8 mouse cellular contexts compared by ENCODE assay signal in genomic region chr5:124528791-124529190, GRCm38 (mm10). TPM values are rescaled to one million over a fixed set of nuclear protein-coding genes. Genes with fewer than 3 reads are reported as not detected.
A peak's percentile ranks its signal among the peaks of the same experiment; 100 is the strongest.
DNase-seq lines count a peak whose midpoint lies in the region; ATAC-seq and TF ChIP-seq lines count a peak whose summit lies in the region.

No protein-coding gene starts in this region.

- peak overlapping the region; percentile 79 for H3K4me2 ChIP-seq in forebrain, embryonic 13.5 days
- H3K4me2 ChIP-seq in hindbrain, embryonic 11.5 days (replicated peaks; ENCODE audit: low read depth, low read length): peak overlapping the region; percentile 24
- H3K4me2 ChIP-seq in lung, embryonic 15.5 days: peak overlapping the region; percentile 88

- no peak for TF ChIP-seq POLR2A in ES-Bruce4 (IDR thresholded peaks at IDR 0.05; ENCODE audit: insufficient read depth, low read length)

- DNase-seq in hindbrain, embryonic 11.5 days (ENCODE audit: low spot score): peak; percentile 12
- no peak for DNase-seq in urinary bladder, postnatal 4 days (ENCODE audit: low spot score in 2 of 2)
- DNase-seq in layer of hippocampus, postnatal 10 days (ENCODE audit: low spot score in 2 of 2): no peak
- no peak for DNase-seq in MN1 (ENCODE audit: low spot score)
- no peak for DNase-seq in spleen, postnatal 10 days (ENCODE audit: low spot score in 2 of 2)

- 43% methylated on average over 9 of the region's 9 CpGs for WGBS in forebrain, embryonic 13.5 days
- WGBS in hindbrain, embryonic 11.5 days: 41% methylated on average over 9 of the region's 9 CpGs
- WGBS in lung, embryonic 15.5 days: 13% methylated on average over 9 of the region's 9 CpGs

- no peaks in the 10 kb centered on the region; the same call in 1 of the 2 replicates for H3K36me3 ChIP-seq in ES-Bruce4 (ENCODE audit: control insufficient read depth, insufficient read depth, low read length, poor library complexity, severe bottlenecking)
- H3K36me3 ChIP-seq in forebrain, embryonic 13.5 days (ENCODE audit: poor library complexity, severe bottlenecking): 0 out of 2 replicates have a peak, but pooled peaks cover 3% of the 10 kb centered on the region
- H3K36me3 ChIP-seq in hindbrain, embryonic 11.5 days (ENCODE audit: control insufficient read depth, insufficient read depth, low read length): no peaks in the 10 kb centered on the region
- H3K36me3 ChIP-seq in lung, embryonic 15.5 days: no peaks in the 10 kb centered on the region

- H3K4me1 ChIP-seq in ES-Bruce4 (ENCODE audit: control insufficient read depth, insufficient read depth, low read length): no peaks in the 10 kb centered on the region
- H3K4me1 ChIP-seq in forebrain, embryonic 13.5 days: peaks cover 37% of the 10 kb centered on the region
- H3K4me1 ChIP-seq in hindbrain, embryonic 11.5 days (replicated peaks; ENCODE audit: control insufficient read depth, insufficient read depth, low read length): peaks cover 6% of the 10 kb centered on the region
- peaks cover 42% of the 10 kb centered on the region for H3K4me1 ChIP-seq in lung, embryonic 15.5 days

- no peak overlapping the region for H3K27ac ChIP-seq in ES-Bruce4 (ENCODE audit: insufficient read depth, low read length)
- H3K27ac ChIP-seq in forebrain, embryonic 13.5 days: peak overlapping the region; percentile 48
- no peak overlapping the region for H3K27ac ChIP-seq in hindbrain, embryonic 11.5 days (ENCODE audit: low read depth, low read length)
- H3K27ac ChIP-seq in lung, embryonic 15.5 days: peak overlapping the region; percentile 59

- no peak for TF ChIP-seq CTCF in ES-Bruce4 (IDR thresholded peaks at IDR 0.05; ENCODE audit: low read depth, low read length)

- H3K27me3 ChIP-seq in ES-Bruce4 (ENCODE audit: control insufficient read depth, insufficient read depth, low read length, poor library complexity, severe bottlenecking): no peaks in the 10 kb centered on the region
- H3K27me3 ChIP-seq in forebrain, embryonic 13.5 days: no peaks in the 10 kb centered on the region
- no peaks in the 10 kb centered on the region for H3K27me3 ChIP-seq in hindbrain, embryonic 11.5 days (ENCODE audit: control insufficient read depth, insufficient read depth, low read length)
- H3K27me3 ChIP-seq in lung, embryonic 15.5 days: no peaks in the 10 kb centered on the region

- no peaks in the 10 kb centered on the region for H3K9me3 ChIP-seq in ES-Bruce4 (replicated peaks; ENCODE audit: control insufficient read depth, insufficient read depth, low read length, poor library complexity, severe bottlenecking)
- H3K9me3 ChIP-seq in forebrain, embryonic 13.5 days (replicated peaks): no peaks in the 10 kb centered on the region
- no peaks in the 10 kb centered on the region for H3K9me3 ChIP-seq in hindbrain, embryonic 11.5 days (ENCODE audit: control insufficient read depth, low read length)
- H3K9me3 ChIP-seq in lung, embryonic 15.5 days: no peaks in the 10 kb centered on the region

- ATAC-seq in forebrain, embryonic 13.5 days: no peak
- no peak for ATAC-seq in hindbrain, embryonic 11.5 days (ENCODE audit: low FRiP score)
- no peak for ATAC-seq in lung, embryonic 15.5 days (ENCODE audit: borderline replicate concordance, extremely low read depth, low FRiP score, low TSS enrichment)

- no peak for TF ChIP-seq EP300 in ES-Bruce4 (IDR thresholded peaks at IDR 0.05; ENCODE audit: insufficient read depth, low read depth, low read length)

- no peak overlapping the region for H3K4me3 ChIP-seq in ES-Bruce4 (ENCODE audit: low read depth, low read length)
- H3K4me3 ChIP-seq in forebrain, embryonic 13.5 days: peak overlapping the region; percentile 73; the same call in 1 of the 2 replicates
- H3K4me3 ChIP-seq in hindbrain, embryonic 11.5 days (ENCODE audit: low read depth, low read length): peak overlapping the region; percentile 4; the same call in 1 of the 2 replicates
- H3K4me3 ChIP-seq in lung, embryonic 15.5 days: peak overlapping the region; percentile 78

- peak overlapping the region; percentile 32; the same call in 1 of the 2 replicates for H3K9ac ChIP-seq in ES-Bruce4 (ENCODE audit: low read depth, poor library complexity, severe bottlenecking)
- peak overlapping the region; percentile 73 for H3K9ac ChIP-seq in forebrain, embryonic 13.5 days
- peak overlapping the region; percentile 23; the same call in 1 of the 2 replicates for H3K9ac ChIP-seq in hindbrain, embryonic 11.5 days (ENCODE audit: low read depth, low read length)
- H3K9ac ChIP-seq in lung, embryonic 15.5 days: peak overlapping the region; percentile 36; the same call in 1 of the 2 replicates

RNA-seq across cellular contexts. Expression of gene Rilpl1, which starts 2.4 kb away (rescaled TPM):
- polyA plus RNA-seq in ES-Bruce4 (2011; ENCODE audit: insufficient read depth, insufficient read length, low read depth, missing spikeins): 16.6 and 18.0 TPM in 2 replicates
- 10.4 and 10.6 TPM in 2 replicates for polyA plus RNA-seq in forebrain, embryonic 13.5 days (2015; fragmentation: Nextera tagmentation; extraction: Ambion mirVana)
- 16.4 and 20.7 TPM in 2 replicates for polyA plus RNA-seq in hindbrain, embryonic 11.5 days (2014; fragmentation: Nextera tagmentation; extraction: Ambion mirVana)
- 20.7 and 20.8 TPM in 2 replicates for polyA plus RNA-seq in lung, embryonic 15.5 days (2015; fragmentation: Nextera tagmentation; extraction: Ambion mirVana)
- total RNA-seq in layer of hippocampus, postnatal 10 days (2021): 10 to 100 TPM; 28.9 to 31.0 TPM

RNA-seq across cellular contexts. Expression of gene Tmed2, which starts 11.7 kb away (rescaled TPM):
- polyA plus RNA-seq in ES-Bruce4 (2011; ENCODE audit: insufficient read depth, insufficient read length, low read depth, missing spikeins): 193 and 281 TPM in 2 replicates
- polyA plus RNA-seq in forebrain, embryonic 13.5 days (2015; fragmentation: Nextera tagmentation; extraction: Ambion mirVana): 378 and 389 TPM in 2 replicates
- 474 and 506 TPM in 2 replicates for polyA plus RNA-seq in hindbrain, embryonic 11.5 days (2014; fragmentation: Nextera tagmentation; extraction: Ambion mirVana)
- polyA plus RNA-seq in lung, embryonic 15.5 days (2015; fragmentation: Nextera tagmentation; extraction: Ambion mirVana): 636 TPM in 2 replicates
- total RNA-seq in layer of hippocampus, postnatal 10 days (2021): 100 to 1,000 TPM in 1 of 2 experiments, 10 to 100 TPM in 1; 95.6 to 113 TPM

RNA-seq across cellular contexts. Expression of gene Ddx55, which starts 23.9 kb away (rescaled TPM):
- polyA plus RNA-seq in ES-Bruce4 (2011; ENCODE audit: insufficient read depth, insufficient read length, low read depth, missing spikeins): 13.2 and 13.7 TPM in 2 replicates
- 23.3 and 25.5 TPM in 2 replicates for polyA plus RNA-seq in forebrain, embryonic 13.5 days (2015; fragmentation: Nextera tagmentation; extraction: Ambion mirVana)
- 15.6 and 17.6 TPM in 2 replicates for polyA plus RNA-seq in hindbrain, embryonic 11.5 days (2014; fragmentation: Nextera tagmentation; extraction: Ambion mirVana)
- 12.3 and 12.5 TPM in 2 replicates for polyA plus RNA-seq in lung, embryonic 15.5 days (2015; fragmentation: Nextera tagmentation; extraction: Ambion mirVana)
- 10 to 100 TPM; 26.4 to 30.2 TPM for total RNA-seq in layer of hippocampus, postnatal 10 days (2021)

RNA-seq across cellular contexts. Expression of gene Snrnp35, which starts 45.9 kb away (rescaled TPM):
- 27.1 and 28.6 TPM in 2 replicates for polyA plus RNA-seq in ES-Bruce4 (2011; ENCODE audit: insufficient read depth, insufficient read length, low read depth, missing spikeins)
- 27.2 and 27.8 TPM in 2 replicates for polyA plus RNA-seq in forebrain, embryonic 13.5 days (2015; fragmentation: Nextera tagmentation; extraction: Ambion mirVana)
- 15.2 and 15.7 TPM in 2 replicates for polyA plus RNA-seq in hindbrain, embryonic 11.5 days (2014; fragmentation: Nextera tagmentation; extraction: Ambion mirVana)
- 25.3 and 26.5 TPM in 2 replicates for polyA plus RNA-seq in lung, embryonic 15.5 days (2015; fragmentation: Nextera tagmentation; extraction: Ambion mirVana)
- total RNA-seq in layer of hippocampus, postnatal 10 days (2021): 10 to 100 TPM; 20.9 to 32.7 TPM

RNA-seq across cellular contexts. Expression of gene Eif2b1, which starts 50.1 kb away (rescaled TPM):
- 57.1 and 61.3 TPM in 2 replicates for polyA plus RNA-seq in ES-Bruce4 (2011; ENCODE audit: insufficient read depth, insufficient read length, low read depth, missing spikeins)
- polyA plus RNA-seq in forebrain, embryonic 13.5 days (2015; fragmentation: Nextera tagmentation; extraction: Ambion mirVana): 72.8 and 74.4 TPM in 2 replicates
- polyA plus RNA-seq in hindbrain, embryonic 11.5 days (2014; fragmentation: Nextera tagmentation; extraction: Ambion mirVana): 82.2 and 83.5 TPM in 2 replicates
- polyA plus RNA-seq in lung, embryonic 15.5 days (2015; fragmentation: Nextera tagmentation; extraction: Ambion mirVana): 70.1 and 76.6 TPM in 2 replicates
- total RNA-seq in layer of hippocampus, postnatal 10 days (2021): 10 to 100 TPM; 42.4 to 49.1 TPM

Comparison
In these comparisons a context has a peak if more than half of its experiments do, and no peak if none do; other contexts are left out.
1. H3K27ac ChIP-seq: peak in forebrain, embryonic 13.5 days (single experiment) and lung, embryonic 15.5 days (single experiment); none in ES-Bruce4 (single experiment) and hindbrain, embryonic 11.5 days (single experiment).
2. H3K9ac ChIP-seq: peak in every context shown above with its lines; median percentile 73 in forebrain, embryonic 13.5 days; 36 in lung, embryonic 15.5 days; 32 in ES-Bruce4; 23 in hindbrain, embryonic 11.5 days.
3. H3K4me2 ChIP-seq: peak in every context shown above with its lines; median percentile 88 in lung, embryonic 15.5 days; 79 in forebrain, embryonic 13.5 days; 24 in hindbrain, embryonic 11.5 days.